Comparison of ENCODE assay signal across 23 mouse cellular contexts in genomic region chr13:47999399-47999798, GRCm38 (mm10).
DNase-seq lines count a peak whose midpoint lies in the region; ATAC-seq and TF ChIP-seq lines count a peak whose summit lies in the region.
"Had no signal": no experiment of that assay in that cellular context is flagged by ENCODE, and none has a peak within 500 bp of the region (broad histone marks: within the 10 kb centered on the region; RNA-seq: fewer than 3 reads in every experiment).

No protein-coding gene starts in this region.

- no peak for TF ChIP-seq CTCF in brain, embryonic 14.5 days (IDR thresholded peaks at IDR 0.05; ENCODE audit: borderline replicate concordance, extremely low read depth, insufficient read depth, insufficient read length)
- TF ChIP-seq CTCF in layer of hippocampus, adult 2 months (conservative IDR thresholded peaks at IDR 0.05): no peak

- ATAC-seq in hindbrain, embryonic 12.5 days (ENCODE audit: low FRiP score): peak; percentile 50; the same call in 1 of the 2 replicates
- no peak for ATAC-seq in hindbrain, embryonic 11.5 days (ENCODE audit: low FRiP score)
- ATAC-seq in forebrain, embryonic 14.5 days: peak; percentile 81; the same call in 1 of the 2 replicates
- ATAC-seq in hindbrain, embryonic 16.5 days: peak; percentile 73; the same call in 1 of the 2 replicates
- ATAC-seq: liver, embryonic 12.5 days had no signal

- no peak overlapping the region for H3K27ac ChIP-seq in hindbrain, embryonic 12.5 days
- H3K27ac ChIP-seq in hindbrain, embryonic 11.5 days (ENCODE audit: low read depth, low read length): no peak overlapping the region
- peak overlapping the region; percentile 23; the same call in 1 of the 2 replicates for H3K27ac ChIP-seq in forebrain, embryonic 14.5 days (ENCODE audit: low read depth, low read length)
- no peak overlapping the region for H3K27ac ChIP-seq in hindbrain, embryonic 16.5 days (ENCODE audit: low read depth, low read length)
- H3K27ac ChIP-seq in layer of hippocampus, adult 2 months: no peak overlapping the region
- H3K27ac ChIP-seq: embryonic facial prominence, embryonic 15.5 days; heart, embryonic 13.5 days; kidney, postnatal 0 days; limb, embryonic 13.5 days; liver, embryonic 12.5 days; stomach, postnatal 0 days had no signal

- H3K4me1 ChIP-seq in hindbrain, embryonic 12.5 days: no peaks in the 10 kb centered on the region
- no peaks in the 10 kb centered on the region for H3K4me1 ChIP-seq in hindbrain, embryonic 11.5 days (replicated peaks; ENCODE audit: control insufficient read depth, insufficient read depth, low read length)
- peaks cover 3% of the 10 kb centered on the region; the same call in 1 of the 2 replicates for H3K4me1 ChIP-seq in forebrain, embryonic 14.5 days (ENCODE audit: control insufficient read depth, insufficient read depth, low read length)
- H3K4me1 ChIP-seq in hindbrain, embryonic 16.5 days (ENCODE audit: control insufficient read depth, insufficient read depth, low read depth, low read length): no peaks in the 10 kb centered on the region
- H3K4me1 ChIP-seq: embryonic facial prominence, embryonic 15.5 days; heart, embryonic 13.5 days; limb, embryonic 13.5 days; liver, embryonic 12.5 days had no signal

- no peak overlapping the region for H3K9ac ChIP-seq in hindbrain, embryonic 12.5 days
- no peak overlapping the region for H3K9ac ChIP-seq in hindbrain, embryonic 11.5 days (ENCODE audit: low read depth, low read length)
- H3K9ac ChIP-seq in forebrain, embryonic 14.5 days (ENCODE audit: low read length): no peak overlapping the region
- no peak overlapping the region for H3K9ac ChIP-seq in hindbrain, embryonic 16.5 days (ENCODE audit: low read depth, low read length)
- H3K9ac ChIP-seq: embryonic facial prominence, embryonic 15.5 days; heart, embryonic 13.5 days; limb, embryonic 13.5 days; liver, embryonic 12.5 days had no signal

- TF ChIP-seq POLR2A in brain, embryonic 14.5 days (IDR thresholded peaks at IDR 0.05; ENCODE audit: borderline replicate concordance, extremely low read depth, insufficient read depth, insufficient read length, poor library complexity, severe bottlenecking): no peak

- no peak for DNase-seq in hindbrain, embryonic 11.5 days (ENCODE audit: low spot score)
- peak; percentile 74 for DNase-seq in brain, embryonic 14.5 days (ENCODE audit: low read depth)
- DNase-seq in forebrain, embryonic 14.5 days (ENCODE audit: low spot score): peak; percentile 60
- no peak for DNase-seq in layer of hippocampus, adult 2 months (ENCODE audit: low spot score in 2 of 2)
- DNase-seq in neural tube, embryonic 10.5 days (ENCODE audit: extremely low spot score, low spot score): no peak
- DNase-seq in thymus, postnatal 10 days (ENCODE audit: low spot score in 2 of 2): no peak
- DNase-seq: adrenal gland, adult 2 months; cerebellum, adult 8-10 months; gastrocnemius, postnatal 14 days; heart, postnatal 14 days; kidney, adult 11 months; lung, adult 18-20 months; lung, postnatal 10 days; right cerebral cortex, postnatal 14 days; thymus, adult 2 months had no signal

- no peak overlapping the region for H3K4me2 ChIP-seq in hindbrain, embryonic 12.5 days (replicated peaks)
- no peak overlapping the region for H3K4me2 ChIP-seq in hindbrain, embryonic 11.5 days (replicated peaks; ENCODE audit: low read depth, low read length)
- no peak overlapping the region for H3K4me2 ChIP-seq in forebrain, embryonic 14.5 days (ENCODE audit: low read length)
- no peak overlapping the region for H3K4me2 ChIP-seq in hindbrain, embryonic 16.5 days (ENCODE audit: low read length)
- H3K4me2 ChIP-seq: embryonic facial prominence, embryonic 15.5 days; heart, embryonic 13.5 days; limb, embryonic 13.5 days; liver, embryonic 12.5 days had no signal

- H3K9me3 ChIP-seq in hindbrain, embryonic 12.5 days (replicated peaks): no peaks in the 10 kb centered on the region
- no peaks in the 10 kb centered on the region for H3K9me3 ChIP-seq in hindbrain, embryonic 11.5 days (ENCODE audit: control insufficient read depth, low read length)
- H3K9me3 ChIP-seq in forebrain, embryonic 14.5 days (replicated peaks; ENCODE audit: control insufficient read depth, low read length): no peaks in the 10 kb centered on the region
- H3K9me3 ChIP-seq in hindbrain, embryonic 16.5 days (ENCODE audit: control insufficient read depth, low read length): no peaks in the 10 kb centered on the region
- H3K9me3 ChIP-seq: embryonic facial prominence, embryonic 15.5 days; heart, embryonic 13.5 days; limb, embryonic 13.5 days; liver, embryonic 12.5 days had no signal

- no peaks in the 10 kb centered on the region for H3K36me3 ChIP-seq in hindbrain, embryonic 12.5 days
- no peaks in the 10 kb centered on the region for H3K36me3 ChIP-seq in hindbrain, embryonic 11.5 days (ENCODE audit: control insufficient read depth, insufficient read depth, low read length)
- H3K36me3 ChIP-seq in forebrain, embryonic 14.5 days (ENCODE audit: control insufficient read depth, insufficient read depth, low read length): no peaks in the 10 kb centered on the region
- H3K36me3 ChIP-seq in hindbrain, embryonic 16.5 days (ENCODE audit: control insufficient read depth, insufficient read depth, low read length): no peaks in the 10 kb centered on the region
- H3K36me3 ChIP-seq: embryonic facial prominence, embryonic 15.5 days; heart, embryonic 13.5 days; limb, embryonic 13.5 days; liver, embryonic 12.5 days had no signal

- H3K4me3 ChIP-seq in hindbrain, embryonic 12.5 days: no peak overlapping the region
- H3K4me3 ChIP-seq in hindbrain, embryonic 11.5 days (ENCODE audit: low read depth, low read length): no peak overlapping the region
- no peak overlapping the region for H3K4me3 ChIP-seq in forebrain, embryonic 14.5 days (ENCODE audit: low read depth, low read length)
- no peak overlapping the region for H3K4me3 ChIP-seq in hindbrain, embryonic 16.5 days (ENCODE audit: low read length)
- H3K4me3 ChIP-seq in layer of hippocampus, adult 2 months: no peak overlapping the region
- H3K4me3 ChIP-seq: embryonic facial prominence, embryonic 15.5 days; heart, embryonic 13.5 days; limb, embryonic 13.5 days; liver, embryonic 12.5 days had no signal

- H3K27me3 ChIP-seq in hindbrain, embryonic 12.5 days: no peaks in the 10 kb centered on the region
- no peaks in the 10 kb centered on the region for H3K27me3 ChIP-seq in hindbrain, embryonic 11.5 days (ENCODE audit: control insufficient read depth, insufficient read depth, low read length)
- no peaks in the 10 kb centered on the region for H3K27me3 ChIP-seq in forebrain, embryonic 14.5 days (replicated peaks; ENCODE audit: control insufficient read depth, insufficient read depth, low read length)
- H3K27me3 ChIP-seq in hindbrain, embryonic 16.5 days (replicated peaks; ENCODE audit: control insufficient read depth, insufficient read depth, low read length): no peaks in the 10 kb centered on the region
- H3K27me3 ChIP-seq: embryonic facial prominence, embryonic 15.5 days; heart, embryonic 13.5 days; limb, embryonic 13.5 days; liver, embryonic 12.5 days had no signal

- 48% methylated on average over 4 of the region's 4 CpGs for WGBS in hindbrain, embryonic 12.5 days
- 71% methylated on average over 4 of the region's 4 CpGs for WGBS in hindbrain, embryonic 11.5 days
- 24% methylated on average over 4 of the region's 4 CpGs for WGBS in forebrain, embryonic 14.5 days
- WGBS in hindbrain, embryonic 16.5 days: 42% methylated on average over 4 of the region's 4 CpGs

Comparison
In these comparisons a context has a peak if more than half of its experiments do, and no peak if none do; other contexts are left out.
1. DNase-seq: peak in brain, embryonic 14.5 days (single experiment) and forebrain, embryonic 14.5 days (single experiment); none in hindbrain, embryonic 11.5 days (single experiment), layer of hippocampus, adult 2 months (0 of 2), neural tube, embryonic 10.5 days (single experiment) and thymus, postnatal 10 days (0 of 2).